Mouse (Mus musculus) NIH3T3 (cell line): ENCODE data around the gene Sox11.

Experiments
- DNase-seq: peaks from one replicate; pipeline ENCODE4 v3.0.0-alpha.2; 2012; ENCODE audit warnings: low read depth

The Sox11 gene

DNA sequence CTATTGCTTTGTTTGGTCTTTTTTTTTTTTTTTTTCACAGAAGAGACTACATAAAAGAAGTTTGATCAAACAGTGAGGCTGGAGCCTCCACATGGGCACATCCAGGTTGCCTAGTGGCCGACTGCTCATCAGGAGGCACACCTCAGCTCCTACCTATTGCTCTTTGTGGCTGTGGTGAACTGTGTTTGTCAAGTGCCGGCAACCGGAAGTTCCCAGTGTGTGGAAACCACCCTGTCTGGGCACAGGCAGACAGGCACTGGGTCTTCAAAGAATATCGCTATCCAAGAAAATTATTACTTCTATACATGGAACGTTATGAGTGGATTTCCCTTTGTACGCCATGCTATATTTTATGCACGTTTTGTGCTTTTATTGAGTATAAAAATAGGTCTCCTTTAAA, 6.0 kb downstream of the Sox11 start:
- no peak for DNase-seq

DNA sequence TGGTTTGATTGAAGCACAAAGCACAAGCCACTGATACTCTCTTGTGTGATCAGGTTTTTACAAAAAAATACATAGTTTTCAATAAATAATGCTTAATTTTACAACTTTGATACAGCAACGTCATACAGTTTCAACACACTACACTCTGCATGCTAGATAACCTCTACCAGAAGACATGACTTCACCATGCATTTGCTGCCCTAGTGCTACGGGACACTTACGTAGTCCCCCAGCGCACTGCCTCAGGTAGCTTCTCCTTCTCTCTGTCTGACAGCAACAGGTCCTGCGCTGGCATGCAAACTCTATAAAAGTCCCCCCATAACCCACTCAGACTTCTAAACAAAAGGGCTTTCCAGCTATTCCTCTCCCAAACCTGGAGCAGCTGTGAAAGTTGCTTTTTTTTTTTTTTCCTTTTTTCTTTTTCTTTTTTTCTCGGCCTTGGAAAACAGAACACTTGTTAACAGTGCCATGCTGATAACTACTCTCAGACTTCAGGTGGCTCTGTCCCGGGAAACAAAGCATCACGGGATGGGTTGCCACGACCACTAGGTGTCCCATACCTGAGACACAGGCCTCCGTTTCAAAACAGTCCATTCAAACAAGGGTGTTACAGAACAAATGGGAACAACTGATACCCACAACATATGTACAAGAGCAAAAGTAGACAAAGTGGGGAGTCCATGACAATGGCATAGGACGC, 6.9 kb downstream of the Sox11 start:
- no peak for DNase-seq

DNA sequence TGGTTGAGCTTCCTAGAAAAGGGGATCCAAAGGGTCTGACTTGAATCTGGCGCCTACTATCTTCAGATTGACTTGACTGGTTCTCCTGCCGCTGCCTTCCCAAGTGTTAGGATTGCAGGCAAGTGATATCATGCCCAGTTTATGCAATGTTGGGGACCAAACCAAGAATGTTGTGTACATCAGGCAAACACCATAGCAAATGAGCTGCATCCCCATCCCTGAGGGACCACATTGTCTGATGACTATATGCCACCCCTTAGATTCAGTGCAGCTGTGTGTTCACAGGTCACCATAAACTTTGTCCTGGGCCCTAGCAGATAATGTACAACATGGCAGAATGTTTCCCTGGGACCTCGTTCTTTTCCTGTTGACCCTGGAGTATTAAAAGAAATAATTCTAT, 8.8 kb downstream of the Sox11 start:
- no peak for DNase-seq

DNA sequence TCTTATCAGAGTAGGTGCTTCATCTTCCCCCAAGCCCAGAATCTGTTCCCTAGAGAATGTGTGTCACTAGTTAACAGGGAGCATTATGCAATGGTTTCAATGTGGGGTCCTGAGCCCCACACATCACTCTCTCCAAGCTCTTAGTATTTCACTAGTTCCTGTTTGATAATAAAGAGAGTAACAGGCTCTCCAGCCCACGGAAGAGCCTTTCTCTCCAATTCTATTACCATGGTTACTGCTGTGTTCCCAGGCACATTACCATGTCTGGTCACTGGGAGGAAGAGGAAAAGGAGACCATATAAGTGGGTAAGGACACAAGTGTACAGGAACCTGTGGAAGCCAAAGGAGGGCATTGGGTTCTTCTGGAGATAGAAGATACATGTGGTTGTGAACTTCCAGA, 19.0 kb downstream of the Sox11 start:
- no peak for DNase-seq

DNA sequence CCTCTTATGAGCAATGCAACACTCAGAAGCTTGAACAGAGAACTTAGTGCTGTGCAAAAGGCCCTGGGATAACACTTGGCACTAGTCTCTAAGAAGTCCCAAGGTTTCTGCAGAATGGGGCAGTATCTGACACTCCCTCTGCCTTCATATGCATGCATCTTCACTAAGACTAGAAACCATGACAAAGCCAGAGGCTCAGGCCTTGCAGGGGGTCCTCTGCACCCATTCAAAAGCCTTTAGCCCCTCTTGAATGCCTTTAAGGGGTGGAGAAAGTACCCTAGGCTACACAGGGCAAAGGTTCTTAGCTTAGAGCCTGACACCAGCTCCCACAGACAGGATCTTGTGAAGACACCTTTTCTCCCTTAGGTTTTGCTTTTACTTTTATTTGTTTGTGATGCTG, 21.7 kb downstream of the Sox11 start:
- DNase-seq: no peak

DNA sequence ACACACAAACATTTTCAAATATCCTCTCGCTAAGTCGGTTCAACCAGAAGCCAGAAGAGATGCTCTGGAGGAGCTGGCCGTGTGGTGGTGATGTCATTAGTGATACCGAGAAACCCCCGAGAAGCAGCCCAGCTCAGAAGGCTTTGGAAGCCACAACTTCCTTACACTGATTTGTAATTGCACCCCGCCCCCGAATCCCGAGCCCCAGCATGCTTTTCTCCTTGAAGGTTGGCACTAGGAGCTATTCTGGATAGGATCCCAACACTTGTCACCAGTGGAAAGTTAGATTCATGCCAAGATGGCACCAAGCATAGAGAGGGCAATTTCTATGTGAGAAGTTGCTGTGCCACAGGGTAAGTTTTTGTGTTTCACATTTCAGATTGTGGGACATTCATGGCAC, 29.4 kb downstream of the Sox11 start:
- DNase-seq: no peak

DNA sequence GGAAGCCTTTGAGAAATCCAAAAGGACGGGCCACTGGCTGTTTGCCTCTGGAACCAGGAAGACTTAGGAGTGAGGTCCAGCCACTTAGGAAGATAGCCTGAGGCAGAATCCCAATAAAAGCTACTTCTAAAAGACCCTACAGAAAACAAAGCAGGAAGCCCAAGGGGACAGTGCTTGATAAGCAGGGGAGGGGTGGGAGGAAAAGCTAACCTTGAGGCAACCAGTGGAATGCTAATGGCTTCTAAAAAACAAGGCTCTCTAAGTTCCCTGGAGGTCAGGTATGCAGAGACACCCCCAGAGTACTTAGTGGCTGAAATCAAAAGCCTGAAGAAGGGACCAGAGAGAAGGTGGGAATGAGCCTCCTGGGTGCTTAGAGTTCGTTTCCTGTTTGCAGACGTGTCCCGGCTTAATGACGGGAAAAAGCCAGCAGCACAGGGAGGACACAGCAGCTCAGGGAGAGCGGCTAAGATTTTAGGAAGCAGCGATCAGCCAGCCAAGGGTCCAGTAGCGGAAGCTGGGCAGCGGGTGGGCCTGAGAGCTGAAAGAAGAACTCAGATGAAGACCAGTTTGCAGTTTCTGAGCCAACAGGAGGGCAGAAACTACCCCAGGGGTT, 30.4 kb downstream of the Sox11 start:
- DNase-seq: no peak

DNA sequence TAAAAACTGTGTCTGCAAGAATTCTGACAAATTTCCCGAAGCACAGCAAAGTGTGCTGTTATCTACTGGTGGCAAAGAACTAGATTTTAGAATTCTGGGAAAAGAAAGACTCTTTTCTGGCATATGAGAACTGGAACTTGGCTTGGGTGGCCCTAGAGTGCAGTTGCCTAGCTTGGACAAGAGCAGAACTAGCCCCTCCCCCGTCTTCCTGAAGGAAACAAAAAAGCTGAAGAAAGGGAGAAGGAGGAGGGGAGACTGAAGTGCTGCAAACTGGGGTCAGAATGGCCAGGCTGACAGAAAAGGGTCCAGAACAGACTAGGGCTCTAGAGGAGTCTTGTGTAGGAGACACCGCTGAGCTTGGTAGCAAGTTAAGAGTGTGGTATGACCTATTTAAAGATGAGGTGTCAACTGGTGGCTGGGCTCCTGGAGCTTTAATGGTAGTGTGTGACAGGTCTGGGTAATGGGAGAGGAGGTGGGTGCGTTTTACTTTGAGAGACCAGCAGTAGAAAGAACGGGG, 31.0 kb downstream of the Sox11 start:
- DNase-seq: no peak

DNA sequence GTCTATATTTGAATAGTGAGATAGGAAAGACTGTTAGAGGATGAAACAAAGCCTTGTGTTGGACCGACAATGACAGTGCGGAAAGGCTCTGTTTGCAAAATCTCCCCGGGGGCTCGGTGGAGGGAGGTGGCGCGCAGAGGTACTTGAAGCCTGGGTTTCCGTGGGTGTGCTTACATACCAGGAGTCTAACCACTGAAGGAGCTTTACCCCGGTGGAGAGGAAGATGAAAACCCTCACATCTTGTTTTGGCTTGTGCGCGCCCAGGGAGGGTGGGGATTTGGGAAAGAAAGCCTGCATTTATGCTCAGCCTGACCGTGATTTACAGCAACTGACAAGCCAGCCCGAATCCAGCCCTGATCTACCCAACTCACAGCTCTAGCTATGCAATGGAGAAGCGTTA, 31.7 kb downstream of the Sox11 start:
- DNase-seq: no peak

DNA sequence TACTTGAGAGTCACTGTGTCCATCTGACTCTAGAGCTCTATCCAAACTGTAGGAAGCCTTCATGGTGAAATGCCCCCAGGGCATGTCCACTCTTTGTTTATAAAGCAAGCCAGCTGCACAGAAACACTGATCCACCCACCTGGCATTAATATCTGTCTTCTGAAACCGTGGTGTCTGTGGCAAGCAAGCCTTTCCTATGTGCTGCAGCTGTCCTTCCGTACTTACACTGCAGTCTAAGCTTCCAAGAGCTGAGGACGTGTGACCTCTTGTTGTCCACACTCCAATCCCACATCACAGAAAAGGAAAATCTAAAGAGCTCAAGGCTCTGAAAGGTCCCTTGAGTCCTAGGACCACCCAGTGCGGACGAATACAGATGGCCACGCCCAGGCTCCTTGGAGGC, 32.4 kb downstream of the Sox11 start:
- DNase-seq: no peak

DNA sequence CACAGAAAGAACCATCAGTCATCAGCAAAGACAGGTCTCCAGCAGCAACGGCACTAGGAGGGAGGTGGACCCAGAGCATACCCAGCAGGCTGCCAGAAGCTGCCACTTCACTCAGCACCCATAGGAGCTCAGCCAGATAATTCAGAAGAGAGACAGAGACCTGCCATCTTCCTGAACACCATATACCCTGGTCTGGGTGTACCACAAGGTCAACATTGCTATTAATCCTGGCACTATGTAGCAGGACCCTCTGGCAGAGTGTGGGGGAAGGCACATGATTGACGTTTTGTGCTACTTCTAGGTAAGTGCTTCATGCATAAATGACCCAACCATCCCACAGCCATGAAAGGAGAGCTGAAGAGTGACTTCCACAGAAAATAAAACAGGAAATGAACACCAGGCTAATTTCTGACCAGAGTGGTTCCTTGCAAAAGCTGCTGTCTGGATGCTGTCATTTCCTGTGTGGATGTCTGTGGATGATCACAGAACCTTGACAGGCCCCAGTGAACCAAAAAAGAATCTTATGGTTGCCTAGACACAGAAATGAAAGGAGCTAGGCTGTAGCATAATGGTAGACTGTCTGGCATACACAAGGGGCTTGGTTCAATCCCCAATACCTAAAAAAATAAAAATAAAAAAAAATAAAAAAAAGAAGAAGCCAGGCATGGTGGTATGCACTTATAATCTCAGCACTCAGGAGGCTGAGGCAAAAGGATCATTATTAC, 37.5 kb downstream of the Sox11 start:
- no peak for DNase-seq

DNA sequence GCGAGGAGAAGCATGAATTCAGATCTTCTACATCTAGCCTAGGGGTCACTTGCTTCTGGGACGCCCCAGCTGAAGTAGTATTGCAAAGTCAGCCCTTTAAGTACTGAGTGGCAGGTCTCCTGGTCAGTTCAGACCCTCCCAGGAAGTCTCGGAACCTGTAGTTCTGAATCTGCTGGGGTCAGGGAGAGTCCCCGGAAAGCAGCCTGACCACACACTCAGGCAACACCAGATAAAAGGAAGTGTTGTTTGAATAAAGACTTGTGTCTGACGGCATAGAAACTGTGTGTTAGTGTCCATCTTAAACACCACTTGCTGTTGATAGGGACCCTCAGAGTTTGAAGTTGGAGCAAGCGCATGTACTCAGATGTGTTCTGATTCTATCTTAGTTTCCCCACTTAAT, 39.2 kb downstream of the Sox11 start:
- no peak for DNase-seq

DNA sequence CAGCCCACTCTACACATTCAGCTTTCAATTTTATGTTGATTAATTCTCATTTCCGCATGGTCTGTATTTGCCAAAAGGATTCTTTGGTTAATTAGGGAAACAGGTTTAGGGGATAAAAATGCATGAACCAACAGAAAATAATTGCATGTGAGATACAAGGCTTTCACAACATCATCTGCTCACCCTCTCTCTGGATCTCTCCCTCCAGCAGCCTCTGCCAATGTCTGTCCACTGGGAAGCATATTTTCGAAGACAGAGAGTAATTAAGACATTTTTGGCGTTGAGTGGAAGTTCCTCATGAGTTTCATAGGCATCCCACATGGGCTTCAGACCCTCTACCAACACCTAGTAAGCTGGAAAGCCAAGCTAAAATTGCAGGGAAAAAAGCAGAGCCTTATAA, 43.7 kb downstream of the Sox11 start:
- DNase-seq: no peak

DNA sequence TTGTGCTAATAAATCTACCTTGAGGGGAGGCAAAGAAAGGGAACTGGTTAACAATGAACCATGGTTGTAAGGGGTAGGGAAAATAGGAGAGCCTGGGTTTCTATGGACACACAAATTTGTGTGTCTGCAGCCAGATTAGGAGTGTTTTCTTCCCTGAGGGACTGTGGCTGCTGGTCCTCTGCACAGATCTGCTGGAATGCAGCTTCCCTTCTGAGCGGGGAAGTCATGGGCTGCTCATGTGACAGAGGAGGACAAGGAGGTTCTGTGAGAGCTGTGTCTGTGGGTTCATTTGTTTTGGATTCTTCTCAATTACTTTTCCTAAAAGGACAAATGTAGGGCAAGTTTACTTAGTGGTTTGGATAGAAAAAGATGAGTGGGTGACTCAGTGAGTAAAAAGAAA, 48.2 kb downstream of the Sox11 start:
- DNase-seq: no peak

DNA sequence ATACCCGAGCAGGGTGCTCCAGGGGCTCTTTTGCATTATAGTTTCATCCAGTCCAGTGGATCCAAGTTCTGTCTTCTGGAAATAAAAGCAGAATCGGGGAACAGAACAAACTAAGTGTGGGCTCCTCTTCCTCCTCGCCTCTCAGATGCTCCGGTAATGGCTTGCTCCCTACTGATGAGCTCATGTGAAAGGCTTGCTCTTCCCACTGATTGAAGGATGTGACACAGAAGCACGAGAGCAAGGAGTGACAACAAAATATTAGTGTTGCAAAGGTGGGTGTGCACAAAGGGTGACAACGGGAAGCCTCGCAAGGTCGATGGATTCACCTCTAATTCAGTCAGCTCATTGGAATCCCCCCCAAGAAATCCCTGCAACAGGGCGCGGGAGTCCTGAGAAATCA, 48.6 kb downstream of the Sox11 start:
- DNase-seq: no peak

DNA sequence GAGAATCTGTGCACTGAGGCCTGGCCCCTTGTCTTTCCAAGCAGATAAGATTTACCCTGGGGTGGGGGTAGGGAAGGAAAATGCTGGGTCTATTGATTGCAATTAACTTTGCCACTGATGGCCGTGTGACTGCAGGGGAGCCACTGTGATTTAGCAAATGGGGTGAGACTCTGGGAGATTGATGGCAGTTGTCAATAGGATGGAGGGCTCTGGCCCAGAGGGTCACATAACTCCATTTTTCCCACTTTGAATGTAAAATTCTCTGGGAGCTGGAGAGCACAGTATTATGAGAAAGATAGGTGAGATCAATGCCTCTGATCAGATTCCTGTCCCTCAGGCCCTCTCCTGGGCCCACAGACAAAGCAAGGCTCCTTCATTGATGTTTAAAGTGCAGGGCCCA, 49.2 kb downstream of the Sox11 start:
- DNase-seq: no peak
